Mouse (Mus musculus) R1 (cell line): Measurements from ENCODE around the gene Cdc42.

ENCODE experiments used
- DNase-seq: peaks from one replicate; pipeline ENCODE4 v3.0.0-alpha.2; 2018; ENCODE audit warnings: low read depth, low spot score

The Cdc42 gene

GRCm38 (mm10) chr4:137371596-137372523 lies 14.3 kb upstream of the Cdc42 start:
- DNase-seq: no peak

- DNase-seq: peak; percentile 57
These were observed 12.6 kb upstream of the Cdc42 start for GRCm38 (mm10) chr4:137369954-137370750.

GRCm38 (mm10) chr4:137368198-137368597 lies 10.7 kb upstream of the Cdc42 start:
- DNase-seq: no peak

GRCm38 (mm10) chr4:137367275-137368088 lies 10.0 kb upstream of the Cdc42 start:
- peak; percentile 61 for DNase-seq

DNA sequence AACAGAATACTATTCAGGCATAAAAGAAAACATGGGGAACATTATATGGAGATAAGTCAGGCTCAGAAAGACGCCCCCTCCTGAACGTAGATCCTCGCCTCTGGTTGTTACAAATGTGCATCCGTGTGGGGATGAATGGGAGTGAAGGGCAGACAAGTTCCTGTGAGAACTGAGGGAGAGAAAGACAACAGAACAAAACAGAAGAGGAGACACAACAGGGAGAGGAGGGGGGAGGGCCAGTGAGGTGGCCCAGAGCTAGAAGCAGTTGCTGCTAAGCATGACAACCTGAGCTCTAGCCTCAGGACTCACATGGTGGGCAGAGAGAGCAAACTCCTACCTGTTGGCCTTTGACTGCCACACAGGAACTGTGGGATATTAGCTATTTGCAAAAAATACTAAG lies 8.6 kb upstream of the Cdc42 start:
- no peak for DNase-seq

DNA sequence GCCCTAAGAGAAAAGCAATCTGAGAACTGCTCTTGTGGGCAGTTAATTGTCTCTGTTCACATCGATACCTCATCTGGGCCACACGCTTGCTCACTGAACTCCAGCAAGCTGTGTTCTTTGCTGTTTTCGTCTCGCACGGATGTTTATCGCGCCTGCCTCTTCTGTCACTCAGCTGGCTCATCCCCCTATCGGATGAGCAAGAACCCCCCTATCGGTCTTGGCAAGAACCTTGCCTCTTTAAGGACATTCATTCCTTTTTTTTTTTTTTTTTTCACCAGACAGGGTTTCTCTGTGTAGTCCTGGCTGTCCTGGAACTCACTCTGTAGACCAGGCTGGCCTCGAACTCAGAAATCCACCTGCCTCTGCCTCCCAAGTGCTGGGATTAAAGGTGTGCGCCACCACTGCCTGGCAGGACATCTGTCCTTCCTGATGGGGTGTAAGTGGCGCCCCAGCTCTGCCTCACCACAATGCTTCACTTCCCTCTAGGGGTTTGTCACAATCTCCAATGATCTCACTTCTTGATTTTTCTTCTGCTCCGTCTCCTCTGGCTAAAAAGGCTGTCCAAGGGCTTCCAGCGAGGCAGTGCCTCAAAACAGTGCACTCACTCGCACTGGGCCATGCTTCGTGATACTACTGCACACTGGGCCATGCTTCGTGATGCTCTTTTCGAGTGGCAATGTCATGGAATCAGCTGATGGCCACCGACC lies 8.0 kb upstream of the Cdc42 start:
- DNase-seq: peak; percentile 39

DNA sequence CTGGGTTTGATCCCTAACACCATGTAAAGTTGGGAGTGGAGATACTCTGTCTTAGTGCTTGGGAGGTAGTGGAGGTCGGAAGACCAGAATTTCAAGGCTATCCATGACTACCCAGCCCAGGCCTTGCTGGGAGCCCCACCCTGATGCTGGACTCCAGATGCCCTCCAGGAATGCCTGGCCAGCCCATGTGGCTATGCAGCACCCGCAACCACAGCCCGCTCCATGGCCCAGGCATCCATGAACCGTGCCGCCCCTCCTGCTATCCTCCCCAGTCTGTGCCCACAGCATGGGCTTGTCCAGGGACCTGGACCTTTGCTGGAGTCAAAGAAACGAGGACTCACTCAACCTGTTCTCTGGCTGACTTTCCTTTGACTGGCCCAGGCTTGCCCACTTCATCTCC lies 7.3 kb upstream of the Cdc42 start:
- DNase-seq: no peak

DNA sequence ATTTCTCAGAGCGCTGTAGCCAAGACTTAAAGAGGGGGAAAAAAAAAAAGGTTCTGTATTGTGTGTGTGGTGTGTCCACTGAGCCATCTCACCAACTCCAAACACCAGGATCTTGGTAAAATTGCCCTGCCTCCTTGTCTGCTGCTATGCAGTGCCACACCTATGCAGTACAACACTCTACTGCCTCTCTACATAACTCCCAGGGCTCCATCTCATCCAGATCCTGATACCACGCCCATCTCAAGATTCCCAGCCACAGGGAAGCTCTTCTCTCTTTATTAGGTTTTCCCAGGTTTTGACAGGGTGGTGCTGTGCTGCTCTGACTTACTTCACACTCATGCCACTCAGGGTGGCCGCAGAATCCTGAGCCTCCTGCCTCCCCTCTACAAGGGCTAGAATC lies 3.5 kb upstream of the Cdc42 start:
- DNase-seq: peak; percentile 38

DNA sequence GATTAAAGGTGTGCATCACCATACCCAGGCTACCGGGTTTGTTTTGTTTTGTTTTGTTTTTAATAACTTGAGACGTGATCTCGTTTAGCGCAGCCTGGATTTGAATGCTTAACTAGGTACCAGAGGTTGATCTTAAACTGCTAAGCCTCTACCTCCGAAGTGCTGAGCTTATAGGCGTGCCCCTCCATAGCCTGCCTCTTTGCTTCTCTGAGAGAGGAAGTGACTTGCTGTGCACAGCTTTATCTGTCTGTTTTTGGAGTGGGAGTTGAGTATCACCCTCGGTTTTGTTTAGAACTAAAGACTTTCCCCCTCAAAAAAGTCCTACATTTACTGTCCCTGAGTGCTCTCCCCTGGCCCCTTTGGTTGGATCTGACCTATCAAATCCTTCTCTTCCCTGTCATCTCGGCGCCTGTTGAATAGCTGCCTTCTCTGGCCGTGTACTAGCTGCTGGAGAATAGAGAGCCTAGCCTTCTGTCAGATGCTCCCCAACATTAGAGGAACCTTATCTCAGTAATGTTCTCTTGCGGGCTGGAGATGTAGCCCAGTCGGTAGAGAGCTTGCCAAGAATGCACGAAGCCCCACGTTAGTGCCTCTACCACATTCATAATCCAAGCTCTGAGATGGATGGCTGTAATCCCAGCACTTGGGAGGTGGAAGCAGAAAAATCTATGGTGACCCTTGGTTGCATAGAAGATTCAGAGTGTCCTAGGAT lies 927 bp upstream of the Cdc42 start:
- DNase-seq: peak; percentile 31

GRCm38 (mm10) chr4:137356674-137357510 lies 628 bp downstream of the Cdc42 start:
- DNase-seq: peak; percentile 80

- no peak for DNase-seq
These were observed 6.9 kb downstream of the Cdc42 start for GRCm38 (mm10) chr4:137350627-137351026.

DNA sequence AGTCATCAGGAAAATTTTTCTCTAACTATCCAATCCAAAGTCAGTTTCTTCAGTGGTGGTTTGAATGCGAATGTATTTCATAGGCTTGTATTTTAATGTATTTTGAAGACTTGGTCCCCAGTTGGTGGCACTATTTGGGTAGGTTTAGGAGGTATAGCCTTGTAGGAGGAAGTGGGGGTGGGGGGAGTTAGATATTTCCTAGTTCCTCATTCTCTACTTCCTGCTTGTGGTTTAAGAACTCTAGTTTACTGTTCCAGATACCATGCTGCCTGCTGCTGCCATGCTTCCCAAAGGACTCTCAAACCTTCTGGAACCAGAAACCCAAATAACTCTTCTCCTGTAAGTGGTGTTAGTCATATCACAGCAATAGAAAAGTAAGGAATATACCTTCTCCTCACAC lies 11.7 kb downstream of the Cdc42 start:
- no peak for DNase-seq

DNA sequence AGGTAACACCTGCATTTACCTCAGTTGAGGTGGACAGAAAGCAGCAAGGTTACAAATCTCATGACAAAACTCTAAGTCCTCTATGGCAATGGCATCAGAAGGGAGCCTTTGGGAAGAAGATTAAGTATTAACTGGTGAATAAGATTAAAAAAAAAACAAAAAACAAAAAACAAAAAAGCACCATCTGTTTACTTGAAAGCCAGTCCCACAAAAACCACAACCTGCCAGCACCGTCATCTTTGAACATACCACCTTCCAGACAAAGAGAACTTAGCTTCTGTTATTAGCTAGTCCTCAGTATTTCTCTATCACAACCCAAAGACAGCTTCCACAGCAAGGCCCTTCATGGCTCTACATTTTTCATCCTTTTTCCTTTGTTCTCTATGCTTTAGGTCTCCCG lies 12.4 kb downstream of the Cdc42 start:
- DNase-seq: no peak

DNA sequence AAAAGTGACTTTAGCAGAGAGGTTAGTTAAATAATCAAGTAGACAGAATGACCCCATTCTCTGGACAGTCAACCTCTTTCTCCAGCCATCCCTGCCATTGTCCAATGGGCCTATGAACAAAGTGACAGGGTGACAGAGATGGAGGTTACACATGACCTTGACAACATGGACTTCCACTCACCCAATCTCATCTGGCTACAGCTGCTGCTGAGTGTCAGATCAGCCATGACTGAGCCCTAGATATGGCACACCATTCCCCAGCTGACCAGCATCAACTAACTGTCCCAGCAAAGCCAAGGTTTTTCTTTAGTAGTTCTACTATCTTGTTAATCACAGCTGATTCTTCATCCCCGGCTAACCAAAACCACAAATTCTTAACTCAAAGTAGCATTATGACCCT lies 14.7 kb downstream of the Cdc42 start:
- DNase-seq: no peak

DNA sequence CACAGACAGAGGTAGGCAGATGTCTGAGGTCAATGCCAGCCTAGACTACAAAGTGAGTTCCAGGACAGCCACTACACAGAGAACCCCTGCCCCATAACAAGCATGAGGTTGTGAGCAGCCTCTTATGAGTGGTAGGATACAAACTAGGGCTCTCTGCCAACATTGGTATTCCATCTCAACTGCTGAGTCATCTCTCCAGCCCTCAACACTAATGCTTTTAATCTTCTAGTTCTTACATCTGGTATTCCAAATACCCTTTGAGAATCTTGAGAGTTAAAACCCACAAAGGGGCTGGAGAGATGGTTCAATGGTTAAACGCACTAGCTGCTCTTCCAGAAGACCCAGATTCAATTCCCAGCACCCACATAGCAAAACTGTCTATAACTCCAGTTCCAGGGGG lies 18.1 kb downstream of the Cdc42 start:
- no peak for DNase-seq

- DNase-seq: no peak
These were observed 21.1 kb downstream of the Cdc42 start for GRCm38 (mm10) chr4:137336468-137336867.

DNA sequence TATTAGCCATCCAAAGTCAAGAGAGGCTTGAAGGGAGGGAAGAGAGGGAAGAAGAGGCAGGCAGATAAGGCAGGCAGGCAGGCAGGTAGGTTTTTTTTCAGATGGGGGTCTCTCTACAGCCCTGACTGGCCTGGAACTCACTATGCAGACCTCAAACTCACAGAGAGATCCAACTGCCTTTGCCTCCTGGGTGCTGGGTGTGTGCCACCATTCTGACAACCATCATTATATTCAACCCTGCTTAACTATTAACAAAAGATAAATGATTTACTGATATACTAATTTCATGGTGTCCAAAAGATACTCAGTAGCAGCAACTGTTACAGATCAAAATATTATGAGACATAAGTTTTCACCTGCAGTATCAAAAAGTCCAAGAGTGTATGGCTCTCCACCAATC lies 25.5 kb downstream of the Cdc42 start:
- DNase-seq: no peak

DNA sequence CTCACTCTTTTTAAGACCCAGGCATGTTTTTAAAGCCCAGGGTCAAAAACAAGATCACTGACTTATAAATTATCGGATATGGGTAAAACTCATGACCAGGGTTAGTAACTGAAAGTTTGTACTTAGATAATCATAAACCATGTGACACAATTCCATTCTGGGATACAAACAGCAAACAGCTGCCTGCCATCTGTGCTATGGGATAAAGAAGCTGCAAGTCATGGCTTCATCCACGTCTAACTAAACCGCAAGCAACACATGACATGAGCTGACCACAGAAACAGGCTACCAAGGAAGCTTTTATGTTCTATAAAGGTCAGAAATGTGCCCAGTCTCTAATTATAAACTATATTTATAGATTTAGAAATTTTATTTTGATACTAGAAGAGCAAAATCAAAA lies 31.0 kb downstream of the Cdc42 start:
- no peak for DNase-seq

DNA sequence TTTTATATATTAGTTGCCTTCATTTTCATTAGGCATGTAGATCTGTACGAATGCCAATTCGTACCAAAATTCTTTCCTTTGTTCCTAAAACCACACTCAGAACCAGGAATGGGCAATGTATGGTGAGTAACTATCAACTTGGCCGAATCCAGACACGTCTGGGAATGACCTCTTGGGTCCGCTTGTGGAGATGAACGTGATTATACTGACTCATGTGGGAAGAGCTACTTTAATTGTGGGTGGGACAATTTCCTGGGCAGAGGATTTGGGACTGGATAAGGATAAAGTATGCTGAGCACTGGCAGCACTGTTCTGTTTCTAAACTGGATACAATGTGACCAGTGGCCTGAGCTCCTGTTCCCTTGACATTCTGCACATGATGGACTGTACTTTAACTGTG lies 32.6 kb downstream of the Cdc42 start:
- no peak for DNase-seq
